Mouse (Mus musculus) intestine, postnatal 0 days (tissue): ENCODE data around the gene Sars2. TPM values are rescaled to one million over a fixed set of nuclear protein-coding genes. Genes with fewer than 3 reads are reported as not detected.

ENCODE experiments used
- ATAC-seq: fragments of 200-750 bp; cut with Nextera tagmentation; 2 replicates; pipeline ENCODE4 v1.8.0; 2017; ENCODE audit warnings: mild to moderate bottlenecking, moderate TSS enrichment, moderate library complexity
- H3K27ac ChIP-seq: fragments of 300-500 bp; sonication (generic); 2 replicates; pipeline ENCODE4 v1.5.1; 2014; ENCODE audit warnings: mild to moderate bottlenecking, low read depth, low read length, moderate library complexity
- H3K27me3 ChIP-seq: fragments of 300-500 bp; sonication (generic); replicated peaks from 2 replicates; pipeline ENCODE4 v1.6.1; 2014; ENCODE audit warnings: low read length, mixed read lengths; ENCODE audit not compliant: control insufficient read depth, insufficient read depth
- H3K36me3 ChIP-seq: fragments of 300-500 bp; sonication (generic); 2 replicates; pipeline ENCODE4 v1.6.1; 2014; ENCODE audit warnings: mild to moderate bottlenecking, moderate library complexity; ENCODE audit not compliant: control insufficient read depth, insufficient read depth
- H3K4me1 ChIP-seq: fragments of 300-500 bp; sonication (generic); replicated peaks from 2 replicates; pipeline ENCODE4 v1.6.1; 2014; ENCODE audit warnings: antibody characterized with exemption, low read length, mixed read lengths; ENCODE audit not compliant: control insufficient read depth, insufficient read depth
- H3K4me2 ChIP-seq: fragments of 300-500 bp; sonication (generic); replicated peaks from 2 replicates; pipeline ENCODE4 v1.6.1; 2014; ENCODE audit warnings: low read depth, mild to moderate bottlenecking, moderate library complexity
- H3K4me3 ChIP-seq: fragments of 300-500 bp; sonication (generic); 2 replicates; pipeline ENCODE4 v1.5.1; 2014; ENCODE audit warnings: low read depth, low read length
- H3K9ac ChIP-seq: fragments of 300-500 bp; sonication (generic); 2 replicates; pipeline ENCODE4 v1.6.1; 2014; ENCODE audit warnings: mild to moderate bottlenecking, low read depth, low read length
- H3K9me3 ChIP-seq: fragments of 300-500 bp; sonication (generic); 2 replicates; pipeline ENCODE4 v1.6.1; 2016; ENCODE audit warnings: mixed run types; ENCODE audit not compliant: control insufficient read depth
- CTCF ChIP-seq: sonication (generic); IDR thresholded peaks from 2 replicates; pipeline ENCODE4 v1.5.1; 2016; ENCODE audit warnings: low read depth, mild to moderate bottlenecking, control low read depth, antibody characterized with exemption, moderate library complexity
- whole genome bisulfite sequencing: fragments of 180-500 bp; shearing (Covaris S2); extraction: QIAGEN DNeasy Blood & Tissue Kit; methylation state at CpG from one replicate; pipeline ENCODE4 v1.1.7; 2014; 5-methylcytosine and 5-hydroxymethylcytosine counted together
- polyA plus RNA-seq: library from polyadenylated mRNA; unstranded; fragments of >200 nt; fragmentation: Nextera tagmentation; extraction: Ambion mirVana; gene quantifications from 2 replicates; pipeline ENCODE4 v1.2.1, GENCODE M21; 2015

The Sars2 gene
- polyA plus RNA-seq, 1 experiment from 2014 or later: 8.6 TPM

- no peaks in the 10 kb centered on the region for H3K36me3 ChIP-seq
- no peak overlapping the region; the same call in 1 of the 2 replicates for H3K27ac ChIP-seq
- H3K4me2 ChIP-seq: peak overlapping the region; percentile 57; the same call in 1 of the 2 replicates
- no peak overlapping the region for H3K4me3 ChIP-seq
- WGBS: 63% methylated on average over 15 of the region's 15 CpGs
- H3K27me3 ChIP-seq: no peaks in the 10 kb centered on the region
- no peaks in the 10 kb centered on the region for H3K9me3 ChIP-seq
- no peak overlapping the region for H3K9ac ChIP-seq
- ATAC-seq: no peak
- no peak for TF ChIP-seq CTCF
- no peaks in the 10 kb centered on the region for H3K4me1 ChIP-seq
Measured at GRCm38 (mm10) chr7:28795832-28796231, 54.0 kb downstream of the Sars2 start.

- no peaks in the 10 kb centered on the region for H3K9me3 ChIP-seq
- TF ChIP-seq CTCF: peak; percentile 99
- H3K27ac ChIP-seq: no peak overlapping the region
- no peak overlapping the region for H3K4me3 ChIP-seq
- peak overlapping the region; percentile 57 for H3K4me2 ChIP-seq
- no peaks in the 10 kb centered on the region for H3K4me1 ChIP-seq
- H3K9ac ChIP-seq: 0 out of 2 replicates have a peak overlapping the region, but pooled peaks have one; percentile 13
- ATAC-seq: peak; percentile 76
- no peaks in the 10 kb centered on the region for H3K36me3 ChIP-seq
- 12% methylated on average over 32 of the region's 32 CpGs for WGBS
- H3K27me3 ChIP-seq: no peaks in the 10 kb centered on the region
Measured at GRCm38 (mm10) chr7:28796562-28796975, 54.8 kb downstream of the Sars2 start.

GRCm38 (mm10) chr7:28799994-28800393 lies 58.2 kb downstream of the Sars2 start:
- H3K9me3 ChIP-seq: no peaks in the 10 kb centered on the region
- H3K27ac ChIP-seq: no peak overlapping the region
- no peak overlapping the region for H3K9ac ChIP-seq
- 88% methylated on average over 9 of the region's 9 CpGs for WGBS
- no peak overlapping the region for H3K4me2 ChIP-seq
- H3K36me3 ChIP-seq: no peaks in the 10 kb centered on the region
- no peak for TF ChIP-seq CTCF
- ATAC-seq: no peak
- no peaks in the 10 kb centered on the region for H3K27me3 ChIP-seq
- H3K4me3 ChIP-seq: no peak overlapping the region
- peaks cover 22% of the 10 kb centered on the region; the same call in 1 of the 2 replicates for H3K4me1 ChIP-seq

GRCm38 (mm10) chr7:28801451-28801850 lies 59.7 kb downstream of the Sars2 start:
- Histone ChIP-seq H3K27ac (peak overlapping the region; percentile 93), H3K9me3 (no peaks in the 10 kb centered on the region), H3K4me3 (no peak overlapping the region), H3K4me1 (peaks cover 22% of the 10 kb centered on the region; the same call in 1 of the 2 replicates), H3K27me3 (no peaks in the 10 kb centered on the region), H3K36me3 (no peaks in the 10 kb centered on the region), H3K4me2 (no peak overlapping the region), H3K9ac (no peak overlapping the region)
- no peak for TF ChIP-seq CTCF
- ATAC-seq: no peak
- WGBS: 32% methylated on average over 3 of the region's 3 CpGs

- Histone ChIP-seq H3K9ac (0 out of 2 replicates have a peak overlapping the region, but pooled peaks have one; percentile 22), H3K27me3 (no peaks in the 10 kb centered on the region), H3K4me1 (peaks cover 22% of the 10 kb centered on the region; the same call in 1 of the 2 replicates), H3K36me3 (no peaks in the 10 kb centered on the region), H3K27ac (peak overlapping the region; percentile 93), H3K4me2 (peak overlapping the region; percentile 51), H3K4me3 (0 out of 2 replicates have a peak overlapping the region, but pooled peaks have one; percentile 1), H3K9me3 (no peaks in the 10 kb centered on the region)
- WGBS: 7% methylated on average over 10 of the region's 10 CpGs
- peak; percentile 48 for TF ChIP-seq CTCF
- peak; percentile 66 for ATAC-seq
Measured at GRCm38 (mm10) chr7:28801901-28802670, 60.3 kb downstream of the Sars2 start.

- no peak overlapping the region for H3K4me3 ChIP-seq
- H3K9ac ChIP-seq: 0 out of 2 replicates have a peak overlapping the region, but pooled peaks have one; percentile 22
- no peak for TF ChIP-seq CTCF
- WGBS: 10% methylated on average over 10 of the region's 10 CpGs
- no peaks in the 10 kb centered on the region for H3K36me3 ChIP-seq
- ATAC-seq: peak; percentile 84
- peak overlapping the region; percentile 51 for H3K4me2 ChIP-seq
- H3K27ac ChIP-seq: peak overlapping the region; percentile 93
- H3K27me3 ChIP-seq: no peaks in the 10 kb centered on the region
- H3K4me1 ChIP-seq: peaks cover 27% of the 10 kb centered on the region; the same call in 1 of the 2 replicates
- H3K9me3 ChIP-seq: no peaks in the 10 kb centered on the region
Measured at GRCm38 (mm10) chr7:28802846-28803588, 61.2 kb downstream of the Sars2 start.

Other genes starting within 250 kb of the Sars2 start
- gene Ifnl2, start 231.5 kb upstream of the Sars2 start, polyA plus RNA-seq: not detected in 2 replicates
- not detected in 2 replicates for gene Ifnl3, start 219.2 kb upstream of the Sars2 start, polyA plus RNA-seq
- gene Sycn, start 201.1 kb upstream of the Sars2 start, polyA plus RNA-seq: 17.0 and 23.4 TPM in 2 replicates
- not detected in 2 replicates for gene Nccrp1, start 194.7 kb upstream of the Sars2 start, polyA plus RNA-seq
- 12.4 and 13.4 TPM in 2 replicates for gene Samd4b, start 143.8 kb upstream of the Sars2 start, polyA plus RNA-seq
- 17.2 and 19.7 TPM in 2 replicates for gene Pak4, start 143.8 kb upstream of the Sars2 start, polyA plus RNA-seq
- gene Acp7, start 110.7 kb upstream of the Sars2 start, polyA plus RNA-seq: not detected in 2 replicates
- gene Fbxo27, start 49.1 kb upstream of the Sars2 start, polyA plus RNA-seq: 0.37 and 0.90 TPM in 2 replicates
- 1.6 and 1.8 TPM in 2 replicates for gene Fbxo17, start 25.2 kb upstream of the Sars2 start, polyA plus RNA-seq
- 98.7 and 101 TPM in 2 replicates for gene Mrps12, start 172 bp upstream of the Sars2 start, polyA plus RNA-seq
- not detected in 2 replicates for gene Ccer2, start 14.2 kb downstream of the Sars2 start, polyA plus RNA-seq
- gene Sirt2, start 24.7 kb downstream of the Sars2 start, polyA plus RNA-seq: 76.8 and 79.2 TPM in 2 replicates
- 33.1 and 33.2 TPM in 2 replicates for gene Nfkbib, start 25.5 kb downstream of the Sars2 start, polyA plus RNA-seq
- gene Rinl, start 47.0 kb downstream of the Sars2 start, polyA plus RNA-seq: 1.6 and 2.2 TPM in 2 replicates
- gene Hnrnpl, start 66.5 kb downstream of the Sars2 start, polyA plus RNA-seq: 144 and 152 TPM in 2 replicates
- gene Ech1, start 83.2 kb downstream of the Sars2 start, polyA plus RNA-seq: 402 and 426 TPM in 2 replicates
- 2,376 and 2,464 TPM in 2 replicates for gene Lgals4, start 91.9 kb downstream of the Sars2 start, polyA plus RNA-seq
- 1.0 and 2.0 TPM in 2 replicates for gene Lgals7, start 121.9 kb downstream of the Sars2 start, polyA plus RNA-seq
- 0.25 and 0.37 TPM in 2 replicates for gene Capn12, start 139.4 kb downstream of the Sars2 start, polyA plus RNA-seq
- gene Actn4, start 220.3 kb downstream of the Sars2 start, polyA plus RNA-seq: 293 and 319 TPM in 2 replicates
- gene Eif3k, start 239.9 kb downstream of the Sars2 start, polyA plus RNA-seq: 282 and 286 TPM in 2 replicates
- gene Map4k1, start 240.1 kb downstream of the Sars2 start, polyA plus RNA-seq: 1.5 and 1.6 TPM in 2 replicates